Mouse (Mus musculus): ENCODE results near the gene Gpn1. TPM values are rescaled to one million over a fixed set of nuclear protein-coding genes. Genes with fewer than 3 reads are reported as not detected.

Gpn1 gene
- total and polyA plus RNA-seq, 3 experiments, result 30.6 to 42.6 (median 37.3) TPM

DNA sequence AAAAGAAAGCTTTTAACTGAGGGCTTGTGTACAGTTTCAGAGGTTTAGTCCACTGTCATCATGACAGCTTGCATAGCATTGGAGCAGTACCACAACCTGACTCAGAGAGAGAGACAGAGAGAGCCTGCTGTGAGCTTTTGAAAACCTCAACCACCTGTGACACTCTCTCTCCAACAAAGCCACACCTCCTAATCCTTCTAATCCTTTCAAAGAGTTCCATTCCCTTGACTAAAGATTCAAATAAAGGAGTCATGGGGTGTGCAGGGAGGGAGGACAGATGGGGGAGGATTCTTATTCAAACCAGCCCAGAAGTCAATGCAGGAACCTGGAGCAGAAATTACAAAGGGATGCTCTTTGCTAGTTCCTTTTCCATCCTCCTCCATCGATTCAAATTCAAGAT, 2.5 kb upstream of the Gpn1 start:
- Histone ChIP-seq H3K4me2 (ENCODE audit: insufficient read depth, low read depth, poor library complexity, severe bottlenecking) (no peak overlapping the region), H3K9me3 (replicated peaks; ENCODE audit: low read length) (peaks cover 6% of the 10 kb centered on the region), H3K27me3 (replicated peaks) (peaks cover 17% of the 10 kb centered on the region), H3K4me1 (ENCODE audit: control insufficient read depth in 1 of 2, insufficient read depth in 2 of 2) (peaks cover 0 to 17% of the 10 kb centered on the region in 2 experiments; a peak in 2 of 4 replicates), H3K9ac (ENCODE audit: insufficient read depth, low read depth) (no peak overlapping the region), H3K79me2 (replicated peaks; ENCODE audit: control insufficient read depth, extremely low read depth, insufficient read depth, poor library complexity, severe bottlenecking) (peaks cover 14% of the 10 kb centered on the region), H3K27ac (ENCODE audit: insufficient read depth, low read depth) (no peak overlapping the region), H3K4me3 (replicated peaks in 1 of 3; ENCODE audit: low read depth in 2 of 3, low read length in 2 of 3, poor library complexity in 1 of 3) (no peak overlapping the region), H3K36me3 (replicated peaks in 1 of 2; ENCODE audit: control insufficient read depth in 1 of 2, insufficient read depth in 1 of 2, low read length in 1 of 2) (peaks cover 7 to 10% of the 10 kb centered on the region in 2 experiments)
- dilution Hi-C loops (cut with MboI; ENCODE audit: extremely low pct_ligation_motif_present, extremely low pct_unique_long_range_greater_than_20kb, low sequenced_read_pairs), result no loop called here
- TF ChIP-seq ZKSCAN1 (IDR thresholded peaks at IDR 0.05; ENCODE audit: borderline replicate concordance, low read depth, low read length) (no peak), RAD21 (IDR thresholded peaks at IDR 0.05; ENCODE audit: low read depth, low read length) (no peak), KAT2A (IDR thresholded peaks at IDR 0.05; ENCODE audit: insufficient replicate concordance, low read length) (no peak), E2F4 (IDR thresholded peaks at IDR 0.05; ENCODE audit: insufficient replicate concordance, low read depth, low read length) (no peak), UBTF (IDR thresholded peaks at IDR 0.05; ENCODE audit: low read depth, low read length) (no peak), ELF1 (IDR thresholded peaks at IDR 0.05; ENCODE audit: low read depth, low read length) (no peak), USF1 (IDR thresholded peaks at IDR 0.05; ENCODE audit: low read depth, low read length) (no peak), USF2 (conservative IDR thresholded peaks at IDR 0.05; ENCODE audit: low read depth, low read length) (no peak), MEF2A (IDR thresholded peaks at IDR 0.05; ENCODE audit: borderline replicate concordance, low read depth, low read length) (no peak), MAX (IDR thresholded peaks at IDR 0.05; ENCODE audit: low read length) (no peak), CTCF (conservative IDR thresholded peaks at IDR 0.05 in 1 of 2, IDR thresholded peaks at IDR 0.05 in 1 of 2; ENCODE audit: low read depth in 2 of 2, low read length in 2 of 2) (no peak), NELFE (IDR thresholded peaks at IDR 0.05; ENCODE audit: low read depth, low read length) (no peak), BHLHE40 (IDR thresholded peaks at IDR 0.05; ENCODE audit: low read depth, low read length) (no peak), ZMIZ1 (IDR thresholded peaks at IDR 0.05; ENCODE audit: low read depth, low read length) (no peak), MAFK (IDR thresholded peaks at IDR 0.05; ENCODE audit: insufficient replicate concordance, low read length) (no peak), TCF12 (IDR thresholded peaks at IDR 0.05; ENCODE audit: low read depth, low read length) (no peak), POLR2AphosphoS2 (IDR thresholded peaks at IDR 0.05; ENCODE audit: low read depth, low read length) (no peak), CHD2 (IDR thresholded peaks at IDR 0.05; ENCODE audit: low read length) (no peak), PAX5 (IDR thresholded peaks at IDR 0.05; ENCODE audit: low read length) (no peak)
- DNase-seq (ENCODE audit: extremely low read depth), result no peak
- in situ Hi-C loops (cut with MboI; ENCODE audit: low pct_ligation_motif_present, low pct_unique_long_range_greater_than_20kb, low sequenced_read_pairs), result no loop called here

DNA sequence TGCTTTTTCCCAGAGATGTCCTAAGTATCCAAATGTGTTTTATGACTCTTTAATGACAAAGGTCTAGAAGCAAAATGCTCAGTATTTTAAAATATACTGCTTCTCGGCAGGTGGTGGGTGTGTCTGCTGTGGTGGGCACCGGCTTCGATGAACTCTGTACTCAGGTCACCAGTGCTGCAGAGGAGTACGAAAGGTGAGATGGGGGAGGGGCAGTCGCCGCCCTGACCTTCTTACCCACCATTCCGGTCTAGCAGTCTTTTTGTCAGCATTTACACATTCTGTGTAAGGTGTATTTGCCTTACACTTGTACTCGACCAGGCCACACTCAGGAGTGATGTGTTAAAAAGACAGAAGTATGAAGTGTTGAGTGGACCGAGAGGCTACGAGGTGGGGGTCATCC, 10.3 kb downstream of the Gpn1 start:
- DNase-seq (ENCODE audit: extremely low read depth), result no peak
- Histone ChIP-seq H3K4me1 (ENCODE audit: control insufficient read depth in 1 of 2, insufficient read depth in 2 of 2) (no peaks in the 10 kb centered on the region), H3K36me3 (replicated peaks in 1 of 2; ENCODE audit: control insufficient read depth in 1 of 2, insufficient read depth in 1 of 2, low read length in 1 of 2) (peaks cover 63 to 95% of the 10 kb centered on the region in 2 experiments), H3K4me3 (replicated peaks in 1 of 3; ENCODE audit: low read depth in 2 of 3, low read length in 2 of 3, poor library complexity in 1 of 3) (no peak overlapping the region), H3K79me2 (replicated peaks; ENCODE audit: control insufficient read depth, extremely low read depth, insufficient read depth, poor library complexity, severe bottlenecking) (no peaks in the 10 kb centered on the region), H3K9ac (ENCODE audit: insufficient read depth, low read depth) (no peak overlapping the region), H3K4me2 (ENCODE audit: insufficient read depth, low read depth, poor library complexity, severe bottlenecking) (no peak overlapping the region), H3K27me3 (replicated peaks) (no peaks in the 10 kb centered on the region), H3K27ac (ENCODE audit: insufficient read depth, low read depth) (no peak overlapping the region), H3K9me3 (replicated peaks; ENCODE audit: low read length) (no peaks in the 10 kb centered on the region)
- dilution Hi-C loops (cut with MboI; ENCODE audit: extremely low pct_ligation_motif_present, extremely low pct_unique_long_range_greater_than_20kb, low sequenced_read_pairs), result no loop called here
- TF ChIP-seq POLR2A (IDR thresholded peaks at IDR 0.05; ENCODE audit: low read depth, low read length) (no peak), ZKSCAN1 (IDR thresholded peaks at IDR 0.05; ENCODE audit: borderline replicate concordance, low read depth, low read length) (no peak), JUND (conservative IDR thresholded peaks at IDR 0.05; ENCODE audit: low read depth, low read length) (no peak), TBP (conservative IDR thresholded peaks at IDR 0.05; ENCODE audit: low read depth, low read length) (no peak), IRF4 (IDR thresholded peaks at IDR 0.05; ENCODE audit: low read depth, low read length) (no peak), RCOR1 (conservative IDR thresholded peaks at IDR 0.05; ENCODE audit: low read depth, low read length) (no peak), RAD21 (IDR thresholded peaks at IDR 0.05; ENCODE audit: low read depth, low read length) (no peak)
- in situ Hi-C loops (cut with MboI; ENCODE audit: low pct_ligation_motif_present, low pct_unique_long_range_greater_than_20kb, low sequenced_read_pairs), result no loop called here

All from CH12.LX (cell line).